Mouse (Mus musculus) layer of hippocampus, postnatal 36 days (tissue): ENCODE measurements around the gene Slc16a13. TPM values are rescaled to one million over a fixed set of nuclear protein-coding genes. Genes with fewer than 3 reads are reported as not detected.

ENCODE experiments used
- DNase-seq, 2 experiments: peaks; one replicate each; pipeline ENCODE4 v3.0.0; 2022
- total RNA-seq, 2 experiments: library from RNA; stranded (reverse); gene quantifications; 2 replicates each; pipeline ENCODE4 v1.2.3; 2021

The Slc16a13 gene
- total RNA-seq, 2 experiments from 2014 or later: 6.9 to 9.4 TPM

DNA sequence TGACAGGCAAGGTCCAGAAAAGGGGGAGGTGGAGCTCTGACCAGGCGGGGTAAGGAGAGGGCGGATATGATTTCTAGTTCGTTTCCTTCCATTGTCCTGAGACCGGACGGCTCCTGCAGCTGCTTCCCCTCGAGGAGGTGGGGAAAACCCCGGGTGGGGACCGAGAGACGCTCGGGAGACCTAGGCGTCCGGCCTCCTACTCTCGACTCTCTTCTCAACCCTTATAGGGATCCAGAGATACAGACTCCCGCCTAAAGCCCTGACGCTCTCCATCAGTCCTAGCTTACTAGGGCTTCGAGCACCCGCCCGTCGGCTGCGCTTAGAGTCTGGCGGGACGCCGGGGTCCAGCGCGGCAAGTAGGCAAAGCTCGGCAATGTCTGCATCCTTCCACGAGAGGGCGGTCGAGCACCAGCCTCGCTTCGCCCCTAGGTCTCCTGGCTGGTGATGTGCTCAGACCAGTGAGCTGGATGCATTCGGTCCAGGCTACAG lies 9.4 kb upstream of the Slc16a13 start:
- peak; percentile 75 to 81 for DNase-seq

DNA sequence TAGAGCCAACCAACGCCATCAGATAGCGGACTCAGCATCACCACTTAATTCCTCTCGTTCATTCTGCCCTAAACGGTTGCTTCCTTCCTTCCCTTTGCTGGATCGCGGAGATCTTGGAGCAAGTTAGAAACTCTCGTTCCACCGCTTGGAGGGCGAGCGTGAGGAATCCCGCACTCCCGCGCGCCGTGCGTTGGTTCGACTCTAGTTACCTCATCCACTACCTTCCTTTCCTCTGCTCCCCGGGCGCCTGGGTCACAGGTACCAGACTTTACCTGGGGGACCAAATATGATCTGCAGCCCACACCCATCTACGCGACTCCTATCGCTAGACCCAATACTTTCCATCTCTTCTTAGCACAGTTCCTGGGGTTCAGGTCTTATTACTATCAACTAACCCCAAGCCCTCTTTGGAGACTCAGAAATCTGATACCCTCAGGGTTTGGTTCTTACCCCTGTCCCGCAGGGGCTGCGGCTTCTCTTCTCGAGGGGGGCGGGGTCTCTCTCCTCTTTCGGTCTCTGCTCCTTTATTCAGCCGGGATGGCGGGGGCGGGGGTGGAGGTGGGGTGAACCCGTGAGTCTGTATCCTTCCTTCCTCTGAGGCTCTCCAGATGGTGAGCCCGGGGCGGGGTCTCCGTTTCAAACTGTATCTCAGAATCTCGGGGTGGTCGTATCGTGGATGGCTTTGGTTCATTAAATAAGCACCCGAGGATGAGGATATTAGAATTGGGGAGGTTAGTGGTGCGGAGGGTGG lies 8.6 kb upstream of the Slc16a13 start, which contains the start of gene Bcl6b:
Bcl6b (minus strand) TSS at position 539 of the 751 bp plus-strand sequence.
- no peak for DNase-seq

DNA sequence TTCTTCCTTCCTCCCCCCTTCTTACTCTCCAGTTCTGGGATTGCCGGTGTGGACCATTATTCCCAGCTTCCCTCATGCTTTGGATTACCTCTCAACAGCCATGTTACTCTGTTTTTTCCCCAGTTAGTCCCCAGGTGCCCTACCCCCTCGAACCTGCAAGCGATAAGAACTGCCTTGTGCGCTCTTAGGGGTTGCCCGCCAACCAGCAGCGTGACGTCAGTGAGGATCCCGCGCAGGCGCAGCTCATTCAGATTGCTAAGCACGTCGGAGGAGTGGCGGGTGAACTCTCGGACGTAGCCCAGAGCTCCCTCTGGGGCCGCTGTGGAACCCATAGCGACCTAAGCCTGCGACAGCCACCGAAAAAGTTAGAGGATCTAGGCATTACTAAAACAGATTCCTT lies 8.0 kb upstream of the Slc16a13 start:
- DNase-seq: peak; percentile 78

DNA sequence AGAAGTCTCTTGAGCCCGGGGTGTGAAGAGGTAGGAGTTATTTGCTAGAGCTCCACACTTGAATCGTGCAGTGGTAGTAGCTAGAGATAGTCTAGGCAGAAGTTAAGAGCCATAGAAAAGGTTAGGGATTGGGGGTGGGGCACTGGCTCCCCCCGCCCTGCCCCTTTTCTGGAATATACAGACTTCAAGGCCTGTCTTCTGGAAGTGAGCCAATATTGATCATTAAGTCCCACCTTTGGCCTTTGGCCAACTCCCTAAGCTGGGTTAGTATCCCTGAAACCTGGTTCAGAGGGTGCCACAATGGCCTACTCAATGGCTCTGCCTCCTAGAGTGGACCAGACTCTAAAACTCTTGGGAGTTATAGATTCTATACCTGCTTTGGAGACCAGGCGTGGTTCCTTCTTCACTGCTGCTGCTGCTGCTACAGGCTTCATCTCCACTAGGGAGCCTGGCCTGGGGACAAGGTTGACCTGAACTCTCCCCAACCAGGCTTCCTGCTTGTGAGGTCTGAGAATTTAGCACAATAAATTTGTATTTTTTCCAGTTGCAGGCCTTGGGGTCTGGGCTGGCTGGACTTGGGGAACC lies 6.9 kb upstream of the Slc16a13 start:
- DNase-seq: no peak

DNA sequence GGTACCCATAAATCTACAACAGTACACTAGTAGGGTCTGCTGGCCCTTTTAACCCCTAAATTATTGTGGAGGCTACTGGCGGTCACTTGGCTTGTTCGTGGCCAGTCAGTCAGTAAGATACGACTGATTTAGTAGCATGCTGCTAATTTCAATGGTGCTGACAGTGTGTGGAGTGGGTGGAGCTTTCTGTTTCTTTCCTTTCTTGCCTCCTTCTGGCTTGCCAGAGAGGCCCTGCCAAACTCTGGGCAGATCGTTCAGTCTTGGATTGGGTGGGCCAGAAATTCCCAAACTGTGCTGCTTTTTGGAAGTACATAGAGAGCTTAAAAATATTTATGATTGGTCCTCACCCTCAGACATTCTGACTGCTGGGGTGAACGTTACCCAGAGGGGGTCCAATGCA lies 6.3 kb upstream of the Slc16a13 start:
- no peak for DNase-seq

- DNase-seq: no peak
Observed at GRCm38 (mm10) chr11:70226602-70226890, 5.7 kb upstream of the Slc16a13 start.

GRCm38 (mm10) chr11:70225798-70226601 lies 5.1 kb upstream of the Slc16a13 start:
- DNase-seq: no peak

GRCm38 (mm10) chr11:70223724-70224123 lies 2.9 kb upstream of the Slc16a13 start:
- no peak for DNase-seq

GRCm38 (mm10) chr11:70221603-70222500 lies 988 bp upstream of the Slc16a13 start:
- DNase-seq: no peak

DNA sequence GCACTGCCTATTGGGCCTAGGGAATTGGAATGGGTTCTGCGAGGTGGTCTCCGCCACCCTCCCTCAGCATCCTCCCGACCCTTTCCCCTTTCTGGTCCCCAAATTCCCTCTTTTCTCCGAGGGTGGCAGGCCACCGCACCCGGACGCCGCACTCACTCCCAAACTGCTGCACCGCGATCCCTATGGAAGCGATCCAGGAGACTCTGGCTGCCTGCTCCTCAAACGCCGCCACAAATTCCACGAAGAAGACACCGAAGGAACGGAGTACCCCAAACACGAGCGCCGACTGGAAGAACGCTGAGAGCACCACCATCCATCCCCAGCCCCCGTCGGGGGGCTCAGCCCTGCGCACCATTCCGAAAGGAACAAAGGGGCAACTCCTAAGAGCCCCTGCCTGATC lies 541 bp downstream of the Slc16a13 start:
- DNase-seq: no peak

- no peak for DNase-seq
Observed at GRCm38 (mm10) chr11:70219873-70220272, 991 bp downstream of the Slc16a13 start.

GRCm38 (mm10) chr11:70218741-70219470 lies 2.0 kb downstream of the Slc16a13 start:
- DNase-seq: no peak

DNA sequence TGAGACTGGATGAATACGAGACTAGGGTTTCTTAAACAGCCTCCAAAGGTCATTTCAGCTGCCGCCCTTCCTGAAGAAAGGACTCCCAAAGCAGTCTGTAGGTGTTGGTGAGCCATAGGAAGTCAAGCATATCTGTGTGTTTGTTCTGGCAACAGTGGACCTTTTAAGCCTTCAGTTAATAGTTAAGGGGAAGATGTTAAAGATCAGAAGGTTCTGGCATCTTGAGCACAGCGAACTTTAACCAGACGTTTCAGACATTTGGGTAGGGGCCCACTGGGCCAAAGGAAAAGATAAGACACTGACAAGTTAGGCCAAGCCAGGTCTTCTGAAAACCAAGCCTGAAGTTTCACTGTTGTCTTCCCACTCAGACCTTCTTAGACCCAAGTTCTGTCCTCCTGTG lies 2.8 kb downstream of the Slc16a13 start:
- DNase-seq: no peak

- DNase-seq: no peak
Observed at GRCm38 (mm10) chr11:70216103-70216502, 4.8 kb downstream of the Slc16a13 start.

GRCm38 (mm10) chr11:70215301-70215700 lies 5.6 kb downstream of the Slc16a13 start:
- DNase-seq: no peak

GRCm38 (mm10) chr11:70214856-70215209 lies 6.0 kb downstream of the Slc16a13 start:
- no peak for DNase-seq

- no peak for DNase-seq
Observed at GRCm38 (mm10) chr11:70214191-70214855, 6.5 kb downstream of the Slc16a13 start.

DNA sequence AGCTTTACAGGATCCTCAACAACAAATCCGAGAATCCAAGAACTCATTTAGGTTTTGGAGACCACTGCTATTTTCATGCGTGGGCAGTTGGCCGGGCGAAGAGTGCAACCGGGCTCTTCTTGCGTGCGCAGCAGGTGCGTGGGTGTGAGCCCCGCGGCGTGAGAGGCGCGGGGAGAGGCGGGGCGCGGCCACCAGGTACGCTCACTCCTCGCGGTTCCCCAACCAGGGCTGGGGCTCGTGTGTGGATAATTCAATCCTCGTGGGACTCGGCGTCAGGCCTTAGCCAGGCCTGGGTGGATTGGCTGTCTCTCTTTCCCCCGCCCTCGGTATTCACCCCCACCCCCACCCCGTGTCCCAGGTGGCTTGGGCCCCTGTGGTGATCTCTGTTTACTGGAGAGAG lies 7.1 kb downstream of the Slc16a13 start:
- DNase-seq: no peak

GRCm38 (mm10) chr11:70212896-70213295 lies 8.0 kb downstream of the Slc16a13 start:
- DNase-seq: peak; percentile 55 to 65

GRCm38 (mm10) chr11:70212423-70212822 lies 8.4 kb downstream of the Slc16a13 start, which contains the start of gene Slc16a11:
TSS of gene Slc16a11 (plus strand) at chr11:70212752.
- DNase-seq: no peak

- DNase-seq: no peak
Observed at GRCm38 (mm10) chr11:70211972-70212371, 8.9 kb downstream of the Slc16a13 start.
